Mouse (Mus musculus) cerebellum, adult 2 months (tissue): Measurements from ENCODE around the gene Fndc1. TPM values are rescaled to one million over a fixed set of nuclear protein-coding genes. Genes with fewer than 3 reads are reported as not detected.

Experiments used
- DNase-seq, 2 experiments: peaks; one replicate each; pipeline ENCODE4 v3.0.0; 2021
- H3K27ac ChIP-seq: fragments of 200-500 bp; 2 replicates; pipeline ENCODE4 v1.5.1; 2012; ENCODE audit warnings: low read length, control low read depth, inconsistent platforms; ENCODE audit not compliant: insufficient read depth
- H3K27me3 ChIP-seq: fragments of 200-500 bp; 2 replicates; pipeline ENCODE4 v1.6.1; 2012; ENCODE audit warnings: inconsistent platforms, mild to moderate bottlenecking, low read length, moderate library complexity; ENCODE audit not compliant: control insufficient read depth, insufficient read depth
- H3K4me1 ChIP-seq: fragments of 200-500 bp; 2 replicates; pipeline ENCODE4 v1.6.1; 2011; ENCODE audit warnings: low read length; ENCODE audit not compliant: control insufficient read depth, insufficient read depth
- H3K4me3 ChIP-seq: fragments of 200-500 bp; replicated peaks from 2 replicates; pipeline ENCODE3; 2011; ENCODE audit warnings: mild to moderate bottlenecking, low read depth, low read length, control low read depth; ENCODE audit not compliant: insufficient read depth
- CTCF ChIP-seq: fragments of 200-500 bp; IDR thresholded peaks from 2 replicates; pipeline ENCODE4 v1.5.1; 2011; ENCODE audit warnings: low read depth, mild to moderate bottlenecking, control low read depth, low read length, moderate library complexity, borderline replicate concordance; ENCODE audit not compliant: insufficient read depth
- POLR2A ChIP-seq: fragments of 200-500 bp; IDR thresholded peaks from 2 replicates; pipeline ENCODE4 v1.6.1; 2011; ENCODE audit warnings: low read length, control low read depth, borderline replicate concordance; ENCODE audit not compliant: insufficient read depth
- WGBS: fragments of 180-500 bp; shearing (Covaris S2); methylation state at CpG from one replicate; pipeline ENCODE4 v1.1.7; 2018; 5-methylcytosine and 5-hydroxymethylcytosine counted together
- polyA plus RNA-seq: library from polyadenylated mRNA; depleted of rRNA; stranded (reverse); fragments of >200 nt; gene quantifications from 2 replicates; pipeline ENCODE4 v1.2.3, GENCODE M21; 2012; rRNA removed

Fndc1 gene
- polyA plus RNA-seq = 0.92 and 1.3 TPM in 2 replicates

GRCm38 (mm10) chr17:7826819-7827515, at the start of gene Fndc1:
Gene Fndc1 (minus strand): TSS chr17:7827302.
- Histone ChIP-seq H3K4me3 (peak within 1 kb of the TSS; percentile 33), H3K27me3 (no peaks in the 10 kb centered on the region; the same call in 1 of the 2 replicates), H3K27ac (no peak within 1 kb of the TSS), H3K4me1 (no peaks in the 10 kb centered on the region; the same call in 1 of the 2 replicates)
- WGBS = 1% methylated on average over 60 of the region's 60 CpGs
- peak; percentile 20 to 32 for DNase-seq
- TF ChIP-seq POLR2A (no peak), CTCF (peak; percentile 39; the same call in 1 of the 2 replicates)

- TF ChIP-seq POLR2A = no peak
- no peak for TF ChIP-seq CTCF
- 95% methylated on average over 13 of the region's 13 CpGs for WGBS
- H3K4me3 ChIP-seq = no peak overlapping the region
- H3K27ac ChIP-seq = no peak overlapping the region
- peaks cover 3% of the 10 kb centered on the region; the same call in 1 of the 2 replicates for H3K4me1 ChIP-seq
- H3K27me3 ChIP-seq = no peaks in the 10 kb centered on the region; the same call in 1 of the 2 replicates
- no peak for DNase-seq
Measured at GRCm38 (mm10) chr17:7876541-7876940, 49.4 kb upstream of the Fndc1 start.

GRCm38 (mm10) chr17:7875941-7876461, 48.9 kb upstream of the Fndc1 start:
- DNase-seq = no peak
- TF ChIP-seq POLR2A = no peak
- no peak for TF ChIP-seq CTCF
- Histone ChIP-seq H3K4me1 (peaks cover 3% of the 10 kb centered on the region; the same call in 1 of the 2 replicates), H3K27me3 (no peaks in the 10 kb centered on the region; the same call in 1 of the 2 replicates), H3K27ac (no peak overlapping the region), H3K4me3 (no peak overlapping the region)
- WGBS = 54% methylated on average over 12 of the region's 12 CpGs

GRCm38 (mm10) chr17:7874776-7875531, 47.9 kb upstream of the Fndc1 start:
- Histone ChIP-seq H3K27me3 (no peaks in the 10 kb centered on the region; the same call in 1 of the 2 replicates), H3K27ac (no peak overlapping the region), H3K4me3 (no peak overlapping the region), H3K4me1 (peaks cover 3% of the 10 kb centered on the region; the same call in 1 of the 2 replicates)
- TF ChIP-seq CTCF = no peak
- TF ChIP-seq POLR2A = no peak
- DNase-seq = no peak
- 85% methylated on average over 21 of the region's 21 CpGs for WGBS

GRCm38 (mm10) chr17:7873382-7873781, 46.3 kb upstream of the Fndc1 start:
- peaks cover 3% of the 10 kb centered on the region; the same call in 1 of the 2 replicates for H3K4me1 ChIP-seq
- TF ChIP-seq POLR2A (no peak), CTCF (no peak)
- no peak for DNase-seq
- WGBS = 17% methylated on average over 7 of the region's 7 CpGs
- H3K27me3 ChIP-seq = no peaks in the 10 kb centered on the region; the same call in 1 of the 2 replicates
- no peak overlapping the region for H3K27ac ChIP-seq
- no peak overlapping the region for H3K4me3 ChIP-seq

- 86% methylated on average over 10 of the region's 10 CpGs for whole genome bisulfite sequencing
- no peaks in the 10 kb centered on the region; the same call in 1 of the 2 replicates for H3K27me3 ChIP-seq
- no peak overlapping the region for H3K4me3 ChIP-seq
- peaks cover 3% of the 10 kb centered on the region; the same call in 1 of the 2 replicates for H3K4me1 ChIP-seq
- TF ChIP-seq POLR2A = no peak
- no peak for TF ChIP-seq CTCF
- H3K27ac ChIP-seq = no peak overlapping the region
- no peak for DNase-seq
Measured at GRCm38 (mm10) chr17:7871800-7872199, 44.7 kb upstream of the Fndc1 start.

GRCm38 (mm10) chr17:7870862-7871605, 43.9 kb upstream of the Fndc1 start:
- Histone ChIP-seq H3K4me1 (peaks cover 3% of the 10 kb centered on the region; the same call in 1 of the 2 replicates), H3K27ac (no peak overlapping the region), H3K27me3 (no peaks in the 10 kb centered on the region), H3K4me3 (no peak overlapping the region)
- TF ChIP-seq POLR2A = no peak
- TF ChIP-seq CTCF = no peak
- WGBS = 67% methylated on average over 6 of the region's 6 CpGs
- DNase-seq = no peak
